Mouse (Mus musculus): ENCODE measurements around the gene Tuba3a. TPM values are rescaled to one million over a fixed set of nuclear protein-coding genes. Genes with fewer than 3 reads are reported as not detected.

Tuba3a gene
- polyA plus RNA-seq, 1 experiment from 2014 or later = 0.22 TPM

GRCm38 (mm10) chr6:125256222-125256966, 29.4 kb downstream of the Tuba3a start:
- H3K9me3 ChIP-seq = no peaks in the 10 kb centered on the region
- H3K27me3 ChIP-seq = no peaks in the 10 kb centered on the region
- no peak for ATAC-seq (ENCODE audit: borderline replicate concordance, extremely low read depth, low FRiP score, low TSS enrichment)
- H3K27ac ChIP-seq = no peak overlapping the region
- H3K9ac ChIP-seq = no peak overlapping the region
- no peak overlapping the region for H3K4me3 ChIP-seq
- no peak overlapping the region for H3K4me2 ChIP-seq
- WGBS = 69% methylated on average over 8 of the region's 8 CpGs
- H3K36me3 ChIP-seq = no peaks in the 10 kb centered on the region
- no peaks in the 10 kb centered on the region for H3K4me1 ChIP-seq

GRCm38 (mm10) chr6:125255516-125256044, 30.3 kb downstream of the Tuba3a start:
- WGBS = 79% methylated on average over 7 of the region's 7 CpGs
- H3K27ac ChIP-seq = no peak overlapping the region
- no peak overlapping the region for H3K9ac ChIP-seq
- ATAC-seq (ENCODE audit: borderline replicate concordance, extremely low read depth, low FRiP score, low TSS enrichment) = no peak
- no peaks in the 10 kb centered on the region for H3K27me3 ChIP-seq
- H3K4me3 ChIP-seq = no peak overlapping the region
- H3K4me1 ChIP-seq = no peaks in the 10 kb centered on the region
- no peak overlapping the region for H3K4me2 ChIP-seq
- H3K36me3 ChIP-seq = no peaks in the 10 kb centered on the region
- no peaks in the 10 kb centered on the region for H3K9me3 ChIP-seq

- 68% methylated on average over 14 of the region's 14 CpGs for WGBS
- Histone ChIP-seq H3K27ac (no peak overlapping the region), H3K4me3 (no peak overlapping the region), H3K4me2 (no peak overlapping the region), H3K4me1 (no peaks in the 10 kb centered on the region), H3K27me3 (no peaks in the 10 kb centered on the region), H3K36me3 (no peaks in the 10 kb centered on the region), H3K9me3 (no peaks in the 10 kb centered on the region), H3K9ac (no peak overlapping the region)
- no peak for ATAC-seq (ENCODE audit: borderline replicate concordance, extremely low read depth, low FRiP score, low TSS enrichment)
These were observed 31.8 kb downstream of the Tuba3a start for GRCm38 (mm10) chr6:125253863-125254715.

GRCm38 (mm10) chr6:125252711-125253110, 33.1 kb downstream of the Tuba3a start:
- Histone ChIP-seq H3K27ac (no peak overlapping the region), H3K9ac (no peak overlapping the region), H3K4me1 (no peaks in the 10 kb centered on the region), H3K4me2 (no peak overlapping the region), H3K36me3 (no peaks in the 10 kb centered on the region), H3K27me3 (no peaks in the 10 kb centered on the region), H3K4me3 (no peak overlapping the region), H3K9me3 (no peaks in the 10 kb centered on the region)
- no peak for ATAC-seq (ENCODE audit: borderline replicate concordance, extremely low read depth, low FRiP score, low TSS enrichment)
- 82% methylated on average over 8 of the region's 8 CpGs for WGBS

- Histone ChIP-seq H3K27me3 (no peaks in the 10 kb centered on the region), H3K27ac (no peak overlapping the region), H3K4me3 (no peak overlapping the region), H3K36me3 (no peaks in the 10 kb centered on the region), H3K9ac (no peak overlapping the region), H3K4me1 (no peaks in the 10 kb centered on the region), H3K9me3 (no peaks in the 10 kb centered on the region), H3K4me2 (no peak overlapping the region)
- no peak for ATAC-seq (ENCODE audit: borderline replicate concordance, extremely low read depth, low FRiP score, low TSS enrichment)
- 71% methylated on average over 3 of the region's 3 CpGs for WGBS
These were observed 33.6 kb downstream of the Tuba3a start for GRCm38 (mm10) chr6:125252285-125252684.

- no peak for ATAC-seq (ENCODE audit: borderline replicate concordance, extremely low read depth, low FRiP score, low TSS enrichment)
- H3K9ac ChIP-seq = no peak overlapping the region
- H3K9me3 ChIP-seq = no peaks in the 10 kb centered on the region
- H3K4me1 ChIP-seq = no peaks in the 10 kb centered on the region
- H3K4me2 ChIP-seq = no peak overlapping the region
- H3K27me3 ChIP-seq = no peaks in the 10 kb centered on the region
- 15% methylated on average over 1 of the region's 1 CpGs for WGBS
- H3K36me3 ChIP-seq = no peaks in the 10 kb centered on the region
- H3K27ac ChIP-seq = no peak overlapping the region
- no peak overlapping the region for H3K4me3 ChIP-seq
These were observed 41.3 kb downstream of the Tuba3a start for GRCm38 (mm10) chr6:125244551-125244950.

GRCm38 (mm10) chr6:125241566-125241965, 44.3 kb downstream of the Tuba3a start:
- 0 out of 2 replicates have a peak, but pooled peaks cover 8% of the 10 kb centered on the region for H3K4me1 ChIP-seq
- H3K4me3 ChIP-seq = no peak overlapping the region
- no peaks in the 10 kb centered on the region for H3K9me3 ChIP-seq
- H3K27me3 ChIP-seq = no peaks in the 10 kb centered on the region
- no peak for ATAC-seq (ENCODE audit: borderline replicate concordance, extremely low read depth, low FRiP score, low TSS enrichment)
- 76% methylated on average over 8 of the region's 8 CpGs for WGBS
- no peaks in the 10 kb centered on the region for H3K36me3 ChIP-seq
- H3K4me2 ChIP-seq = no peak overlapping the region
- no peak overlapping the region for H3K9ac ChIP-seq
- no peak overlapping the region for H3K27ac ChIP-seq

- no peak for ATAC-seq (ENCODE audit: borderline replicate concordance, extremely low read depth, low FRiP score, low TSS enrichment)
- no peaks in the 10 kb centered on the region for H3K27me3 ChIP-seq
- WGBS = 71% methylated on average over 5 of the region's 5 CpGs
- no peak overlapping the region for H3K4me3 ChIP-seq
- no peak overlapping the region for H3K4me2 ChIP-seq
- H3K27ac ChIP-seq = no peak overlapping the region
- no peak overlapping the region for H3K9ac ChIP-seq
- H3K9me3 ChIP-seq = no peaks in the 10 kb centered on the region
- no peaks in the 10 kb centered on the region for H3K36me3 ChIP-seq
- 0 out of 2 replicates have a peak, but pooled peaks cover 8% of the 10 kb centered on the region for H3K4me1 ChIP-seq
These were observed 45.2 kb downstream of the Tuba3a start for GRCm38 (mm10) chr6:125240617-125241016.

- 87% methylated on average over 5 of the region's 5 CpGs for WGBS
- Histone ChIP-seq H3K27ac (no peak overlapping the region), H3K36me3 (no peaks in the 10 kb centered on the region), H3K4me3 (no peak overlapping the region), H3K27me3 (no peaks in the 10 kb centered on the region), H3K4me1 (peaks cover 10% of the 10 kb centered on the region; the same call in 1 of the 2 replicates), H3K9ac (no peak overlapping the region), H3K4me2 (no peak overlapping the region), H3K9me3 (no peaks in the 10 kb centered on the region)
- no peak for ATAC-seq (ENCODE audit: borderline replicate concordance, extremely low read depth, low FRiP score, low TSS enrichment)
These were observed 46.3 kb downstream of the Tuba3a start for GRCm38 (mm10) chr6:125239547-125239946.

GRCm38 (mm10) chr6:125238396-125238795, 47.4 kb downstream of the Tuba3a start:
- H3K36me3 ChIP-seq = no peaks in the 10 kb centered on the region
- no peak overlapping the region for H3K27ac ChIP-seq
- H3K9ac ChIP-seq = no peak overlapping the region
- 32% methylated on average over 6 of the region's 6 CpGs for WGBS
- H3K9me3 ChIP-seq = no peaks in the 10 kb centered on the region
- ATAC-seq (ENCODE audit: borderline replicate concordance, extremely low read depth, low FRiP score, low TSS enrichment) = no peak
- peaks cover 21% of the 10 kb centered on the region for H3K4me1 ChIP-seq
- no peak overlapping the region for H3K4me2 ChIP-seq
- no peaks in the 10 kb centered on the region for H3K27me3 ChIP-seq
- H3K4me3 ChIP-seq = no peak overlapping the region

- WGBS = 67% methylated on average over 4 of the region's 4 CpGs
- no peak for ATAC-seq (ENCODE audit: borderline replicate concordance, extremely low read depth, low FRiP score, low TSS enrichment)
- H3K27ac ChIP-seq = no peak overlapping the region
These were observed 48.4 kb downstream of the Tuba3a start for GRCm38 (mm10) chr6:125237421-125237820.

GRCm38 (mm10) chr6:125236782-125237181, 49.1 kb downstream of the Tuba3a start, which contains the start of gene Cd27:
Gene Cd27 (minus strand): TSS chr6:125237010.
- WGBS = 55% methylated on average over 6 of the region's 6 CpGs

More at GRCm38 (mm10) chr6:125237421-125237820, 48.4 kb downstream of the Tuba3a start:
- H3K9ac ChIP-seq = no peak overlapping the region
- H3K27me3 ChIP-seq = no peaks in the 10 kb centered on the region
- H3K4me1 ChIP-seq = peaks cover 22% of the 10 kb centered on the region
- H3K4me3 ChIP-seq = no peak overlapping the region
- no peaks in the 10 kb centered on the region for H3K9me3 ChIP-seq
- H3K36me3 ChIP-seq = no peaks in the 10 kb centered on the region
- H3K4me2 ChIP-seq = no peak overlapping the region

More at GRCm38 (mm10) chr6:125236782-125237181, 49.1 kb downstream of the Tuba3a start, which contains the start of gene Cd27:
- Histone ChIP-seq H3K27ac (no peak within 1 kb of the TSS), H3K27me3 (no peaks in the 10 kb centered on the region), H3K9ac (no peak within 1 kb of the TSS), H3K4me1 (peaks cover 28% of the 10 kb centered on the region), H3K4me2 (no peak within 1 kb of the TSS), H3K4me3 (no peak within 1 kb of the TSS), H3K36me3 (no peaks in the 10 kb centered on the region), H3K9me3 (no peaks in the 10 kb centered on the region)
- ATAC-seq (ENCODE audit: borderline replicate concordance, extremely low read depth, low FRiP score, low TSS enrichment) = no peak
